Mouse (Mus musculus) intestine, embryonic 16.5 days (tissue): ENCODE measurements around the gene Robo3. TPM values are rescaled to one million over a fixed set of nuclear protein-coding genes. Genes with fewer than 3 reads are reported as not detected.

Experiments used
- ATAC-seq: fragments of 200-750 bp; cut with Nextera tagmentation; 2 replicates; pipeline ENCODE4 v1.8.0; 2017; ENCODE audit warnings: moderate TSS enrichment, moderate library complexity
- H3K27ac ChIP-seq: fragments of 300-500 bp; sonication (generic); 2 replicates; pipeline ENCODE4 v1.5.1; 2014; ENCODE audit warnings: mild to moderate bottlenecking, low read length
- H3K27me3 ChIP-seq: fragments of 300-500 bp; sonication (generic); replicated peaks from 2 replicates; pipeline ENCODE4 v1.6.1; 2014; ENCODE audit warnings: low read length, control low read depth, mixed read lengths; ENCODE audit not compliant: control insufficient read depth, insufficient read depth
- H3K36me3 ChIP-seq: fragments of 300-500 bp; sonication (generic); 2 replicates; pipeline ENCODE4 v1.6.1; 2014; ENCODE audit warnings: low read length, control low read depth; ENCODE audit not compliant: control insufficient read depth, insufficient read depth
- H3K4me1 ChIP-seq: fragments of 300-500 bp; sonication (generic); 2 replicates; pipeline ENCODE4 v1.6.1; 2014; ENCODE audit warnings: low read length, control low read depth, mixed read lengths; ENCODE audit not compliant: control insufficient read depth, insufficient read depth
- H3K4me2 ChIP-seq: fragments of 300-500 bp; sonication (generic); 2 replicates; pipeline ENCODE4 v1.6.1; 2014; ENCODE audit warnings: low read depth, low read length, control low read depth
- H3K4me3 ChIP-seq: fragments of 300-500 bp; sonication (generic); 2 replicates; pipeline ENCODE4 v1.5.1; 2014; ENCODE audit warnings: mild to moderate bottlenecking, low read length
- H3K9ac ChIP-seq: fragments of 300-500 bp; sonication (generic); 2 replicates; pipeline ENCODE4 v1.6.1; 2014; ENCODE audit warnings: low read depth, low read length
- H3K9me3 ChIP-seq: fragments of 300-500 bp; sonication (generic); 2 replicates; pipeline ENCODE4 v1.6.1; 2016; ENCODE audit warnings: low read length, control low read depth; ENCODE audit not compliant: control insufficient read depth
- WGBS: fragments of 180-500 bp; shearing (Covaris S2); extraction: QIAGEN DNeasy Blood & Tissue Kit; methylation state at CpG from one replicate; pipeline ENCODE4 v1.1.7; 2014; 5-methylcytosine and 5-hydroxymethylcytosine counted together
- polyA plus RNA-seq: library from polyadenylated mRNA; unstranded; fragments of >200 nt; fragmentation: Nextera tagmentation; extraction: Ambion mirVana; gene quantifications from 2 replicates; pipeline ENCODE4 v1.2.1, GENCODE M21; 2015

The Robo3 gene
- polyA plus RNA-seq: 0.07 TPM in 1 of 2 replicates, not detected in the other

DNA sequence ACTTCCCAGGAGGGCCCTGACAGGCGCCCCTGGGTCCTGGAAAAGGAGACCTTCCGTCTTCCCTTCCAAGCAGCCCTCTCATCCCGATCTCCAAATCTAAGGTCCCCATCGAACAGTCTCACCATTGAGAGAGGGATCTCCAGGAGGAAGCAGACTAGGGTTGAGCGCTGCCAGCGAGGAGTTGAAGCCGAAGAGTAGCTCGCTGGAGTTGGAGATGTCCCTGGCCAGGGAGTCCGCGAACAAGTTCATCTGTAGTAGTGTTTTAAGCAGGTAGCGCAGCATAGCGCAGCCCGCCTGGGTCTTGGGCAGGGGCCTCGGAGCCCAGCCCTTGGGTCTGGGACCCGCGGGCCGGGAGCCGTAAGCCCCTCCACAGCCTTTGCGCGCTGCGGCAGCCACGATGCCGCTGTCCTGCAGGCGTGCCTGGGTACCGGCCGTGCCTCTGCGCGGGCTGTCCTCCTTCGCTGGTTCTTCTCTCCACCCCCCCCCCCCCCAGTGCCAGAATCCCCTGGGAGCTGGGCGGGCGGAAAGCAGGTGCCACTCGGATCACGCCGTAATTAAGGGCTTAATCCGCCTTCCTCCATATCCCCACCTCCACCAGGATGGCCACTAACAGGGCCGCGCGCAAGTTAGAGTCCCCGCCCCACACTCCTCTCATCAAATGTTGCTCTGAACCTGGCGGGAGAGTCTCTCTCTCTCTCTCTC, at the start of gene Robo3:
Gene Robo3, minus strand, starts transcription at position 527 of the 702 bp plus-strand sequence.
- peak; percentile 34; the same call in 1 of the 2 replicates for ATAC-seq
- no peaks in the 10 kb centered on the region for H3K36me3 ChIP-seq
- H3K9ac ChIP-seq: no peak within 1 kb of the TSS
- peaks cover 14% of the 10 kb centered on the region for H3K4me1 ChIP-seq
- H3K4me3 ChIP-seq: peak within 1 kb of the TSS; percentile 33
- no peak within 1 kb of the TSS for H3K27ac ChIP-seq
- H3K27me3 ChIP-seq: peaks cover 65% of the 10 kb centered on the region
- no peaks in the 10 kb centered on the region for H3K9me3 ChIP-seq
- H3K4me2 ChIP-seq: peak within 1 kb of the TSS; percentile 48
- WGBS: under 1% methylated on average over 34 of the region's 40 CpGs

DNA sequence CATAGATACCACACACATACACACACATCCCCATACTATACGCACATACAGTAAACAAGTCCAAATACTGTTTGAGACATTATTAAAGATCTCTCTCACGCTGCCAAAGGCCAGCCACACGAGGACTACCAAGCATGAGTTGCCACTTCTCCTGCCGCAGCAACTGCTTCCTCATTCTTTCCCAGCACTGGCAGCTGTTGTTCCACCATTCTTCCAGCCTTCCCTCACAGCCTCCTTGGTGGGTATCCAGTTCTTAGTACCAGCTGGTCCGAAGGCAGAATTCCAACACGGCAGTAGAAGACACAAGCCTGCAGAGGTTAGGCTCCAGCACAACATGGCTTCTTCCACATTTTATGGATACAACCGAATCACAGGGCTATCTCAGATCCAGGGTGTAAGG, 41.9 kb upstream of the Robo3 start:
- Histone ChIP-seq H3K4me3 (no peak overlapping the region), H3K27me3 (no peaks in the 10 kb centered on the region), H3K36me3 (no peaks in the 10 kb centered on the region), H3K9me3 (no peaks in the 10 kb centered on the region), H3K4me2 (no peak overlapping the region), H3K9ac (no peak overlapping the region), H3K4me1 (no peaks in the 10 kb centered on the region), H3K27ac (no peak overlapping the region)
- WGBS: 83% methylated on average over 7 of the region's 7 CpGs
- ATAC-seq: no peak

DNA sequence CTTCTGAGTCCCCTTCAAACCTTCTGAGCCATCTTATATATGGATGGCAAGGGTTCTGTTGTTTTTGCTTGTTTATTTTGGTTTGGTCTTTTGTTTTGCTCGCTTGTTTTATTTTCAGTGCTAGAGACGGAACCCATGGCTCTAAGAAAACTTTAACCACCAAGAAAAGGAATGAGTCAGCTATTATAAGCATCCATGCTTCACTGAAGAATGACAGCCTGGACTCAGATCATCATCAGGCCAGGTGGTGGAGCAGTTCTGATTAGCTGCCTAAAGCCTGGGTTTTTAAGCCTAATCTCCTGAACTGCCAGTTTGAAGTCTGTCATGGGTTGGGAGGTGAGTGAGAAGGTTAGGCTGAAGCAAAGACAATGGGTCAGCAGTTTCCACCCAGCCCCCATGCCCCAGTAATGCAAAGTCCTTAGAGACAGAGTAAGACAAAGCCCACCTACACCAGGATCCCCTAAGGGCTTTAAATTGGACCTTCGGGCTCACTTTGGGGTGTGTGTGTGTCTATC, 40.6 kb upstream of the Robo3 start:
- Histone ChIP-seq H3K9ac (no peak overlapping the region), H3K36me3 (no peaks in the 10 kb centered on the region), H3K4me3 (no peak overlapping the region), H3K27me3 (no peaks in the 10 kb centered on the region), H3K4me1 (no peaks in the 10 kb centered on the region), H3K4me2 (no peak overlapping the region), H3K27ac (no peak overlapping the region), H3K9me3 (no peaks in the 10 kb centered on the region)
- WGBS: 73% methylated on average over 3 of the region's 3 CpGs
- ATAC-seq: no peak

DNA sequence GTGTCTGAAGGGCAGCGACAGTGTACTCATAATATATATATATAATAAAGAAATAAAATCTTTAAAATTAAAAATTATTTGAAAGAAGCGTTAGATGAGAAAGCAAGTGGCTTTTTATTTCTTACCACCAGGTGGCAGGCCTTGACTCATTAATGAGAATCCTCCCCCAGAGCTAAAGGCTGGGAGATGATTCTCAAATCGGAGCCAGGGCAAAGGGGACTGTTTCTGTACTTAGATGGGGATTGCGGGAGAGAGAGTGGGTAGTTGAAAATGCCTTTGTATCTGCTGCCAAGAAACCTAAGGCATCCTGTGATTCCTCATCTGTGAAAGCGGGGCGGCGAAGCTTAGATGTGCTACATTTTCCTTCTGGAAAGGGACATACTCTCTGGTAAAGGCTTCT, 29.7 kb upstream of the Robo3 start:
- Histone ChIP-seq H3K4me3 (no peak overlapping the region), H3K9ac (no peak overlapping the region), H3K9me3 (no peaks in the 10 kb centered on the region), H3K36me3 (no peaks in the 10 kb centered on the region), H3K27ac (no peak overlapping the region), H3K4me1 (peaks cover 12% of the 10 kb centered on the region; the same call in 1 of the 2 replicates), H3K4me2 (no peak overlapping the region), H3K27me3 (peaks cover 40% of the 10 kb centered on the region)
- no peak for ATAC-seq
- WGBS: 13% methylated on average over 7 of the region's 7 CpGs

DNA sequence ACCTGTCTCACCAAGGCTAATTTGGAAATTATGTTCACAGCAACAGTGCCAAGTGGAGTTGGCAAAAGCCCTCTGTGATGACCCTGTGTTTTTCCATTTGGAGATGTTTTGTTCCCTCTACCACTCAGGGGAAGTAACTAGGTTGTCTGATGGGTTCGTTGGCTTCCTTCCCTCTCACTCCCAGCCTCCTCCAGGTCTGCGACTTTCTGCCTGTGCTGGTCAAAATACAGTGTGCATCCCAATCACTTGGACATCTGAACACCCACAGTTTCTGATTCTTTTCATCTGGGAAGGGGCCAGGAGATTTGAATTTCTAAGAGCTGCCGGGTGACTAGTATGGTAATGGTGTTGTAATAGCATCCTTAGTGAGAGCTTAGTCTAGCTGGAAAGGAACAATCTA, 28.5 kb upstream of the Robo3 start:
- ATAC-seq: no peak
- H3K9ac ChIP-seq: no peak overlapping the region
- H3K27ac ChIP-seq: no peak overlapping the region
- no peak overlapping the region for H3K4me3 ChIP-seq
- H3K9me3 ChIP-seq: no peaks in the 10 kb centered on the region
- H3K4me2 ChIP-seq: no peak overlapping the region
- H3K4me1 ChIP-seq: peaks cover 12% of the 10 kb centered on the region; the same call in 1 of the 2 replicates
- no peaks in the 10 kb centered on the region for H3K36me3 ChIP-seq
- H3K27me3 ChIP-seq: peaks cover 51% of the 10 kb centered on the region
- WGBS: 16% methylated on average over 3 of the region's 3 CpGs

DNA sequence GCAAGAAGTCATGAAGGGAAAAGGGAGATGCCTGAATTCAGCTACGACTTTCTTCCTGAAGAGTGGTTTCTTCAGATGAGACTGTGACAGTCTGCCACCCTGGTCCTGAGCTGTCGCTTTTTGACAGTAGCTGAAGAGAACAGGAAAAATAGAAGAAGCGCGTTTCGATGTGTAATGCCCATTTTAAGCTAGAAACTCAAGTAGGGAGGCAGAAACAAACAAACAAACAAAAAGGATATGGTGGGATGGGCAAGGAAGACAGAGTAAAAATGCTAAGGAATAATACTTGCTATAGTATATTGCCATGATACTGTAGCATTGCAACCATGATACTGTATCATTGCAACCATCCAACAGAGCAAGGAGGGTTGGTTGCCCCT, 27.9 kb upstream of the Robo3 start:
- H3K9ac ChIP-seq: no peak overlapping the region
- no peaks in the 10 kb centered on the region for H3K36me3 ChIP-seq
- peaks cover 12% of the 10 kb centered on the region; the same call in 1 of the 2 replicates for H3K4me1 ChIP-seq
- no peak for ATAC-seq
- no peak overlapping the region for H3K27ac ChIP-seq
- WGBS: 11% methylated on average over 5 of the region's 5 CpGs
- H3K4me3 ChIP-seq: peak overlapping the region; percentile 50
- H3K9me3 ChIP-seq: no peaks in the 10 kb centered on the region
- H3K27me3 ChIP-seq: peaks cover 53% of the 10 kb centered on the region
- H3K4me2 ChIP-seq: peak overlapping the region; percentile 85

DNA sequence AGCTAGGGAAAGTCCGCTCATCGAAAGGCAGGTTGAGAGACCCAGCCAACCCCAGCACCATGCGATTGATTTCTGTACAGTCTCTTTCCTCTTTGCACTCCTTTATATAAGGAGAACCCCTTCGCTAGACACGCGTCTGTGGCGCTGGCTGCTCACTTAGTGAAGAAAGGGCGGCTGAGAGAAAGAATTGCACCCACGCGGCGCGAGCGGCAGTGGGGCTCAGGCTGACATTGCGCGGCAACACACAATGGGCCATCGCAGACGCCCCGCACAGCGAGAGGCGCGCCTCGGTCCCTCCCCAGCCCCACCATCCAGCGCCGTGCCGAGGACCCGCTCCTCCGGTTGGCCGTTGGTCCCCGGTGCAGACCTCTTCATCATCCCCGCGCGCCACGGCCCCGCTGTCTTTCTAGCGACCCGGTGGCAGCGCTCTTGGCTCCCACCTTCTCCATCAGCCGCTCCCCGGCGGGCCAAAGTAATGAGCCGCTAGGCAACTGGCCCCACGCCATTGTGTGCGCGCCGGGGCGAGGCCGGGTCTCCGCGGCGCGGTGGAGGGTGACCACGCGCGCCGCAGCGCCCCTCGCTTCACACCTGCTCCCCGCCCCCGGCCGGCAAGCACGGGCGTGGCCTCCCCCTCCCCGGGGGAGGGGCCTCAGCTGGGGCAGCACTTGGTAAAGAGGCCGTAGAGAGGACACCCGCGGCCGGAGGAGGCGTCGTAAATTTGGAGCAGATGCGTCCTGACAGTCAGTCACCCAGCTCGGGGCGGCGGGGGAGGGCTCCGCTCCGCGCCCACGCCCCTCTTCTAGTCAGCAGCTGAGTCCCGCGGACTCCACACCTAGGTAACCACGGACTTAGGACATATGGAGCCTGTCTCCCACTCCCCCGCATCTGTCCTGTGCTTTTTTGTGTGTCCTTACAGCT, 27.3 kb upstream of the Robo3 start:
- peak overlapping the region; percentile 50 for H3K4me3 ChIP-seq
- H3K27me3 ChIP-seq: peaks cover 59% of the 10 kb centered on the region
- H3K9ac ChIP-seq: 0 out of 2 replicates have a peak overlapping the region, but pooled peaks have one; percentile 44
- no peaks in the 10 kb centered on the region for H3K36me3 ChIP-seq
- ATAC-seq: peak; percentile 39; the same call in 1 of the 2 replicates
- under 1% methylated on average over 81 of the region's 81 CpGs for whole genome bisulfite sequencing
- H3K4me2 ChIP-seq: peak overlapping the region; percentile 85
- no peak overlapping the region for H3K27ac ChIP-seq
- no peaks in the 10 kb centered on the region for H3K9me3 ChIP-seq
- peaks cover 12% of the 10 kb centered on the region; the same call in 1 of the 2 replicates for H3K4me1 ChIP-seq

DNA sequence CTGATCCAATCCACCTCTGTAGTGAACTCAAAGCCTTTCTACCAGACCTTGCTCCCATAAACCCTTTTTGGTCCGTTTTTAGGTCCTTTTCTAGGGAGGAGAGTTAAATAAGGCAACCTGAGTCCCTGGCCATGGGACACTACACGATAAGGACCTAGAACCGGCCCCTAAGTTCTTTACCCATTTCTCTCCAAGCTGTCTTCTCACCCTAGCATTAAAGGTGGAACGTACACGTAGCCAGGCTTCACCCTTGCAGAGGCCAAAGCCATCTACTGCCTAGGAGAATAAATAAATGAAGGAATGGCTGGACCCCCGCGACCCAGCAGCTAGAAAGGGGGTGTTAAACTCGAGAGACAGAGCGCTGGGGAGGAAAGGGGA, 26.6 kb upstream of the Robo3 start:
- H3K9me3 ChIP-seq: no peaks in the 10 kb centered on the region
- ATAC-seq: no peak
- peak overlapping the region; percentile 50; the same call in 1 of the 2 replicates for H3K4me3 ChIP-seq
- H3K4me1 ChIP-seq: peaks cover 12% of the 10 kb centered on the region; the same call in 1 of the 2 replicates
- peak overlapping the region; percentile 85 for H3K4me2 ChIP-seq
- H3K27ac ChIP-seq: no peak overlapping the region
- H3K9ac ChIP-seq: no peak overlapping the region
- WGBS: 2% methylated on average over 9 of the region's 9 CpGs
- H3K27me3 ChIP-seq: peaks cover 66% of the 10 kb centered on the region
- H3K36me3 ChIP-seq: no peaks in the 10 kb centered on the region

DNA sequence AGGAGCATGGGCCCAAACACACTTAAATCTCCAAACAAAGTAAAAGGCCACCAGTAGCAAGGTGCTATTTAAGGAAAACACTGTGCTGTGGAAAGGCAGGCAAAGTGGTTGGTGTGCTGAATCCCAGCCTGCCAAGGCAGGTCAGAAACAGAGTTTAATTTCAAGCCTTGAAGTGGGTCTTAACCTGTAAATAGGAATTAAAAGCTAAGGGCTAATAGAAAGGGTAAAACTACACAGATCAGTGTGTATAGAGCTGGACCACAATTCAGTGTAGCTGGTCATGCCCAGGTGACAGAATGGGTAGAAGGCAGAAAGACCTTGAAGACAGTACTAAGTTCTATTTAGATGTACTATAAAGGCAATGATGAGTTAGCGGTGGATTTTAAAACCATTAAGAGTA, 24.1 kb upstream of the Robo3 start:
- no peak overlapping the region for H3K4me2 ChIP-seq
- H3K9me3 ChIP-seq: no peaks in the 10 kb centered on the region
- no peak overlapping the region for H3K4me3 ChIP-seq
- H3K9ac ChIP-seq: no peak overlapping the region
- no peaks in the 10 kb centered on the region for H3K36me3 ChIP-seq
- peaks cover 12% of the 10 kb centered on the region; the same call in 1 of the 2 replicates for H3K4me1 ChIP-seq
- no peak for ATAC-seq
- no peak overlapping the region for H3K27ac ChIP-seq
- WGBS: 51% methylated on average over 1 of the region's 1 CpGs
- peaks cover 83% of the 10 kb centered on the region for H3K27me3 ChIP-seq
